Mouse (Mus musculus) G1E (cell line): Measurements from ENCODE around the gene Slc25a30.

Source experiments
- CTCF ChIP-seq: IDR thresholded peaks from 2 replicates; pipeline ENCODE4 v1.5.1; 2012; ENCODE audit warnings: low read depth, low read length, inconsistent platforms, mixed read lengths
- GATA1 ChIP-seq: IDR thresholded peaks from 2 replicates; pipeline ENCODE4 v1.6.1; 2012; ENCODE audit warnings: borderline replicate concordance, low read length, inconsistent platforms, mixed read lengths
- GATA2 ChIP-seq: IDR thresholded peaks from 2 replicates; pipeline ENCODE4 v1.6.1; 2012; ENCODE audit warnings: low read depth, low read length, inconsistent platforms, borderline replicate concordance
- POLR2AphosphoS5 ChIP-seq: IDR thresholded peaks from 2 replicates; pipeline ENCODE4 v1.6.1; 2012; ENCODE audit warnings: low read depth, low read length, inconsistent platforms; ENCODE audit not compliant: insufficient replicate concordance
- TAL1 ChIP-seq: conservative IDR thresholded peaks from 2 replicates; pipeline ENCODE4 v1.6.1; 2012; ENCODE audit warnings: low read depth, low read length, inconsistent platforms, mixed read lengths

GRCm38 (mm10) chr14:75819341-75819740 is 32.5 kb upstream of the Slc25a30 start:
- no peak for TF ChIP-seq CTCF
- no peak for TF ChIP-seq GATA1
- no peak for TF ChIP-seq TAL1
- no peak for TF ChIP-seq GATA2
- no peak for TF ChIP-seq POLR2AphosphoS5
